Mouse (Mus musculus) liver, embryonic 16.5 days (tissue): Measurements from ENCODE around the gene Klf2. TPM values are rescaled to one million over a fixed set of nuclear protein-coding genes. Genes with fewer than 3 reads are reported as not detected.

ENCODE experiments used
- ATAC-seq: fragments of 200-750 bp; cut with Nextera tagmentation; 2 replicates; pipeline ENCODE4 v1.8.0; 2017; ENCODE audit warnings: low read depth, mild to moderate bottlenecking, moderate number of reproducible peaks, moderate library complexity
- H3K27ac ChIP-seq: fragments of 300-500 bp; sonication (generic); 2 replicates; pipeline ENCODE4 v1.5.1; 2014; ENCODE audit warnings: mild to moderate bottlenecking, low read length
- H3K27me3 ChIP-seq: fragments of 300-500 bp; sonication (generic); 2 replicates; pipeline ENCODE4 v1.6.1; 2014; ENCODE audit warnings: low read depth, low read length, mixed read lengths; ENCODE audit not compliant: control insufficient read depth, insufficient read depth
- H3K36me3 ChIP-seq: fragments of 300-500 bp; sonication (generic); 2 replicates; pipeline ENCODE4 v1.6.1; 2014; ENCODE audit warnings: mild to moderate bottlenecking; ENCODE audit not compliant: control insufficient read depth, insufficient read depth
- H3K4me1 ChIP-seq: fragments of 300-500 bp; sonication (generic); 2 replicates; pipeline ENCODE4 v1.6.1; 2014; ENCODE audit warnings: low read depth, low read length, mixed read lengths; ENCODE audit not compliant: control insufficient read depth
- H3K4me2 ChIP-seq: fragments of 300-500 bp; sonication (generic); 2 replicates; pipeline ENCODE4 v1.6.1; 2014; ENCODE audit warnings: low read depth, low read length, mixed read lengths
- H3K4me3 ChIP-seq: fragments of 300-500 bp; sonication (generic); 2 replicates; pipeline ENCODE4 v1.5.1; 2014; ENCODE audit warnings: low read depth, mild to moderate bottlenecking, low read length
- H3K9ac ChIP-seq: fragments of 300-500 bp; sonication (generic); 2 replicates; pipeline ENCODE4 v1.6.1; 2014; ENCODE audit warnings: low read depth, low read length
- H3K9me3 ChIP-seq: fragments of 300-500 bp; sonication (generic); replicated peaks from 2 replicates; pipeline ENCODE4 v1.6.1; 2016; ENCODE audit warnings: low read length; ENCODE audit not compliant: control insufficient read depth
- WGBS: fragments of 180-500 bp; shearing (Covaris S2); extraction: QIAGEN DNeasy Blood & Tissue Kit; methylation state at CpG from one replicate; pipeline ENCODE4 v1.1.7; 2014; ENCODE audit not compliant: insufficient replicate concordance; 5-methylcytosine and 5-hydroxymethylcytosine counted together
- polyA plus RNA-seq: library from polyadenylated mRNA; unstranded; fragments of >200 nt; fragmentation: Nextera tagmentation; extraction: Ambion mirVana; gene quantifications from 2 replicates; pipeline ENCODE4 v1.2.1, GENCODE M21; 2015

Klf2 gene
- polyA plus RNA-seq, 1 experiment from 2014 or later: 2.0 TPM

- WGBS: 22% methylated on average over 3 of the region's 3 CpGs
- no peak overlapping the region for H3K4me3 ChIP-seq
- no peak overlapping the region for H3K4me2 ChIP-seq
- no peaks in the 10 kb centered on the region for H3K4me1 ChIP-seq
- H3K27me3 ChIP-seq: no peaks in the 10 kb centered on the region
- no peak for ATAC-seq
- no peak overlapping the region for H3K27ac ChIP-seq
- H3K9me3 ChIP-seq: no peaks in the 10 kb centered on the region
- peaks cover 27% of the 10 kb centered on the region for H3K36me3 ChIP-seq
- H3K9ac ChIP-seq: no peak overlapping the region
Measured at GRCm38 (mm10) chr8:72365826-72366225, 47.0 kb downstream of the Klf2 start.

- Histone ChIP-seq H3K4me3 (no peak overlapping the region), H3K36me3 (peaks cover 31% of the 10 kb centered on the region), H3K9ac (no peak overlapping the region), H3K4me2 (no peak overlapping the region), H3K27me3 (no peaks in the 10 kb centered on the region), H3K4me1 (no peaks in the 10 kb centered on the region), H3K27ac (no peak overlapping the region), H3K9me3 (no peaks in the 10 kb centered on the region)
- 85% methylated on average over 2 of the region's 2 CpGs for WGBS
- ATAC-seq: no peak
Measured at GRCm38 (mm10) chr8:72366435-72366834, 47.6 kb downstream of the Klf2 start.

Other genes with a start within 250 kb of the Klf2 start
- gene Olfr373, start 235.9 kb upstream of the Klf2 start, polyA plus RNA-seq: not detected in 2 replicates
- not detected in 2 replicates for gene Olfr374, start 212.0 kb upstream of the Klf2 start, polyA plus RNA-seq
- gene Tpm4, start 184.1 kb upstream of the Klf2 start, polyA plus RNA-seq: 77.7 and 84.6 TPM in 2 replicates
- 68.0 and 71.6 TPM in 2 replicates for gene Rab8a, start 157.8 kb upstream of the Klf2 start, polyA plus RNA-seq
- gene Hsh2d, start 129.4 kb upstream of the Klf2 start, polyA plus RNA-seq: 0.22 and 0.30 TPM in 2 replicates
- gene Cib3, start 106.2 kb upstream of the Klf2 start, polyA plus RNA-seq: not detected in 2 replicates
- not detected in 2 replicates for gene Gm11034, start 105.4 kb upstream of the Klf2 start, polyA plus RNA-seq
- gene Fam32a, start 99.3 kb upstream of the Klf2 start, polyA plus RNA-seq: 32.5 and 32.9 TPM in 2 replicates
- 53.6 and 54.3 TPM in 2 replicates for gene Ap1m1, start 79.0 kb upstream of the Klf2 start, polyA plus RNA-seq
- 5.8 and 6.0 TPM in 2 replicates for gene Gm10282, start 13.8 kb upstream of the Klf2 start, polyA plus RNA-seq
- gene Eps15l1, start 102.4 kb downstream of the Klf2 start, polyA plus RNA-seq: 19.2 and 20.0 TPM in 2 replicates
- 0.54 and 0.74 TPM in 2 replicates for gene Calr3, start 124.8 kb downstream of the Klf2 start, polyA plus RNA-seq
- gene 1700030K09Rik, start 124.8 kb downstream of the Klf2 start, polyA plus RNA-seq: 3.4 and 3.5 TPM in 2 replicates
- 16.2 and 23.1 TPM in 2 replicates for gene Cherp, start 156.2 kb downstream of the Klf2 start, polyA plus RNA-seq
- 3.0 and 3.5 TPM in 2 replicates for gene Slc35e1, start 173.6 kb downstream of the Klf2 start, polyA plus RNA-seq
- gene Med26, start 229.2 kb downstream of the Klf2 start, polyA plus RNA-seq: 6.2 and 6.3 TPM in 2 replicates